Mouse (Mus musculus) midbrain, embryonic 11.5 days (tissue): ENCODE data around the gene Bpifa5. TPM values are rescaled to one million over a fixed set of nuclear protein-coding genes. Genes with fewer than 3 reads are reported as not detected.

Source experiments
- ATAC-seq: fragments of 200-750 bp; cut with Nextera tagmentation; 2 replicates; pipeline ENCODE4 v1.8.0; 2017; ENCODE audit warnings: moderate TSS enrichment, moderate library complexity; ENCODE audit not compliant: low FRiP score
- DNase-seq: peaks from one replicate; pipeline ENCODE4 v3.0.0; 2015; ENCODE audit warnings: low spot score; ENCODE audit errors: missing footprints
- H3K27ac ChIP-seq: fragments of 300-500 bp; sonication (generic); 2 replicates; pipeline ENCODE4 v1.5.1; 2014; ENCODE audit warnings: low read depth, low read length
- H3K27me3 ChIP-seq: fragments of 300-500 bp; sonication (generic); 2 replicates; pipeline ENCODE4 v1.6.1; 2014; ENCODE audit warnings: mild to moderate bottlenecking, low read length, moderate library complexity, mixed read lengths; ENCODE audit not compliant: control insufficient read depth, insufficient read depth
- H3K36me3 ChIP-seq: fragments of 300-500 bp; sonication (generic); 2 replicates; pipeline ENCODE4 v1.6.1; 2014; ENCODE audit warnings: mild to moderate bottlenecking, low read length, moderate library complexity, mixed read lengths; ENCODE audit not compliant: control insufficient read depth, insufficient read depth
- H3K4me1 ChIP-seq: fragments of 300-500 bp; sonication (generic); 2 replicates; pipeline ENCODE4 v1.6.1; 2014; ENCODE audit warnings: low read length; ENCODE audit not compliant: control insufficient read depth, insufficient read depth
- H3K4me2 ChIP-seq: fragments of 300-500 bp; sonication (generic); 2 replicates; pipeline ENCODE4 v1.6.1; 2014; ENCODE audit warnings: mild to moderate bottlenecking, moderate library complexity
- H3K4me3 ChIP-seq: fragments of 300-500 bp; sonication (generic); 2 replicates; pipeline ENCODE4 v1.5.1; 2014; ENCODE audit warnings: low read depth, low read length
- H3K9ac ChIP-seq: fragments of 300-500 bp; sonication (generic); 2 replicates; pipeline ENCODE4 v1.6.1; 2014; ENCODE audit warnings: low read length
- H3K9me3 ChIP-seq: fragments of 300-500 bp; sonication (generic); 2 replicates; pipeline ENCODE4 v1.6.1; 2016; ENCODE audit warnings: low read length; ENCODE audit not compliant: control insufficient read depth
- WGBS: fragments of 180-500 bp; shearing (Covaris S2); extraction: QIAGEN DNeasy Blood & Tissue Kit; methylation state at CpG from one replicate; pipeline ENCODE4 v1.1.7; 2014; 5-methylcytosine and 5-hydroxymethylcytosine counted together
- polyA plus RNA-seq: library from polyadenylated mRNA; unstranded; fragments of >200 nt; fragmentation: Nextera tagmentation; extraction: Ambion mirVana; gene quantifications from 2 replicates; pipeline ENCODE4 v1.2.1, GENCODE M21; 2014

The Bpifa5 gene
- polyA plus RNA-seq, 1 experiment from 2014 or later = not detected

GRCm38 (mm10) chr2:154192141-154192540 is 29.7 kb downstream of the Bpifa5 start:
- Histone ChIP-seq H3K36me3 (no peaks in the 10 kb centered on the region), H3K9ac (no peak overlapping the region), H3K27me3 (no peaks in the 10 kb centered on the region), H3K4me1 (no peaks in the 10 kb centered on the region), H3K9me3 (no peaks in the 10 kb centered on the region), H3K4me2 (no peak overlapping the region), H3K4me3 (no peak overlapping the region), H3K27ac (no peak overlapping the region)
- 73% methylated on average over 2 of the region's 2 CpGs for WGBS
- DNase-seq (no peak), ATAC-seq (no peak)

DNA sequence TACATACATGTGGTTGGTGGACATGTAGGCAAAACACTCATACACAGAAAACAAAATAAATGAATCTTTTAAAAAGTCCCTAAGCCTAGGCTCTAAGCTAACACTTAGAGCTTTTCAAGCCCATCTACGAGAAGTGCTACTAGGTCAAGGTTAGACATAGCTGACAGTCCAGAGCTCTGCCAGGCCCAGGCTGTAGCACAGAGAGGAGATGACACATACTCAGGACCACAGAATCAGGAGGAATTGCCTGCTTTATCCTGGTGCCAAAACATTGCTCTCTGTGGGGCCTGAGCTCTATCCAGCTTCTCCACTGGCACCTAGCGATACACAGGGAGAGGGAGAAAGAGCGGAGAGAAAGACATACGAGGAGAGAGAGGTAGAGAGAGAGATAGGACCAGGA is 30.7 kb downstream of the Bpifa5 start:
- Histone ChIP-seq H3K9ac (no peak overlapping the region), H3K36me3 (no peaks in the 10 kb centered on the region), H3K9me3 (no peaks in the 10 kb centered on the region), H3K4me1 (no peaks in the 10 kb centered on the region), H3K4me2 (no peak overlapping the region), H3K27me3 (no peaks in the 10 kb centered on the region), H3K4me3 (no peak overlapping the region), H3K27ac (no peak overlapping the region)
- no peak for DNase-seq
- WGBS = 91% methylated on average over 4 of the region's 4 CpGs
- no peak for ATAC-seq

- Histone ChIP-seq H3K4me1 (no peaks in the 10 kb centered on the region), H3K9ac (no peak overlapping the region), H3K4me2 (no peak overlapping the region), H3K27me3 (no peaks in the 10 kb centered on the region), H3K9me3 (no peaks in the 10 kb centered on the region), H3K4me3 (no peak overlapping the region), H3K27ac (no peak overlapping the region), H3K36me3 (no peaks in the 10 kb centered on the region)
- 65% methylated on average over 5 of the region's 5 CpGs for WGBS
- no peak for DNase-seq
- ATAC-seq = no peak
Observed at GRCm38 (mm10) chr2:154193994-154194504, 31.6 kb downstream of the Bpifa5 start.

- Histone ChIP-seq H3K9me3 (no peaks in the 10 kb centered on the region), H3K27ac (no peak overlapping the region), H3K4me2 (no peak overlapping the region), H3K9ac (no peak overlapping the region), H3K27me3 (no peaks in the 10 kb centered on the region), H3K4me1 (no peaks in the 10 kb centered on the region), H3K4me3 (no peak overlapping the region), H3K36me3 (no peaks in the 10 kb centered on the region)
- WGBS = 84% methylated on average over 9 of the region's 9 CpGs
- ATAC-seq (no peak), DNase-seq (no peak)
Observed at GRCm38 (mm10) chr2:154197036-154197435, 34.6 kb downstream of the Bpifa5 start.

DNA sequence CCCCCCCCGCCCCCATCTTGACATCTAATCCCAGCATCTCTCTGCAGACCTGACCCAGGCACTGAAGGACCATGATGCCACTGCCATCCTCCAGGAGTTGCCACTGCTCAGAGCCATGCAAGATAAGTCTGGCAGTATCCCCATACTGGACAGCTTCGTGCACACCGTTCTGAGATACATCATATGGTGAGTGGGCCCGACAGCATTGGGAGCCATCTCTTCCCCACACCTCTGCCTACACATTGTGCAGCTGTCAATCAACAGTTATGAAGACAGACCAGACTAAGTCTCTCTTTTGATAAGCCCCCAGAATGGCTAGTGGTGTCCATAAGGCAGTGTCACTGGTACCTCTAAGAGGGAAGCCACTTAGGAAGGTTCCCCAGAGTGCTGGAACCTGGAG is 42.2 kb downstream of the Bpifa5 start:
- ATAC-seq = no peak
- no peaks in the 10 kb centered on the region for H3K9me3 ChIP-seq
- no peak overlapping the region for H3K4me2 ChIP-seq
- H3K36me3 ChIP-seq = no peaks in the 10 kb centered on the region
- 83% methylated on average over 4 of the region's 4 CpGs for WGBS
- no peak overlapping the region for H3K9ac ChIP-seq
- H3K27ac ChIP-seq = no peak overlapping the region
- H3K4me3 ChIP-seq = no peak overlapping the region
- no peaks in the 10 kb centered on the region for H3K4me1 ChIP-seq
- no peaks in the 10 kb centered on the region for H3K27me3 ChIP-seq
- DNase-seq = no peak

DNA sequence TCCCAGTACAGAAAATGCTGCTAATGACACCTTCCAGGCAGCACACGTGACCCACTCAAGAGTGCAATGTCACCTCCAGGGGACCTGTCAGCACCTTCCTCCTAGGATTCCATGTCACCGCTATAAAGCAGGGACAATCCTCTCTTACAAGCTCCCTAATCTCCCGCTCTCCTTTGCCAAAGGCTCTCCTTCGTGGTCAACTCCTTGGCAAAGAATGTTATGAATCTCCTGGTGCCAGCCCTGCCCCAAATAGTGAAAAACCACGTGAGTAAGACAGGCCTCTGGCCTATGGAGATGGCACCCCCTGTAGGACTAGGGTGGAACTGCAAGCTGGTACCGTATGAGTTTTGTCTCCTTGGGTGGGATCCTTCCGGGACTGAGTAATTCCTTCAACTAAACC is 44.5 kb downstream of the Bpifa5 start:
- Histone ChIP-seq H3K36me3 (no peaks in the 10 kb centered on the region), H3K4me2 (no peak overlapping the region)
- WGBS = 63% methylated on average over 7 of the region's 7 CpGs

DNA sequence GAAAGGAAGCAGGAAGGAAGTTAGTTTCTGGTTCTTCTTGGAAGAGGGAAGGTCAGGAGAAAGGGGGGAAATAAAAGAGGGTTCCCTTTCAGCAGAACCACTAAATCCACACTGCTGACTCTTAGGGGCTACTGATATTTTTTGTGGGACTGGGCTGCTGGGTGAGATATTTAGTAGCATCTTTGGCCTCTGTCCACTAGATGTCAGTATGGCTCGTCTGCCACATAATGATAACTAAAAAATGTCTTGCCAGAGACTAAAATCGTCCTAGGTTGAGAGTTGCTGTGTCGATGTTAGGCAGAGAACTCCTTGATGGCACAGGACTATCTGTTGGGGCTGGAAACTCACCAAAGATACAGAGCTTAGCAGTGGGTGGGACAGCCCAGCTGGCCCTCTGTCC is 46.7 kb downstream of the Bpifa5 start:
- H3K9me3 ChIP-seq = no peaks in the 10 kb centered on the region
- no peaks in the 10 kb centered on the region for H3K27me3 ChIP-seq
- no peak overlapping the region for H3K4me3 ChIP-seq
- no peak overlapping the region for H3K4me2 ChIP-seq
- DNase-seq (peak; percentile 88), ATAC-seq (no peak)
- 20% methylated on average over 3 of the region's 3 CpGs for WGBS
- H3K36me3 ChIP-seq = no peaks in the 10 kb centered on the region
- H3K4me1 ChIP-seq = no peaks in the 10 kb centered on the region
- H3K27ac ChIP-seq = no peak overlapping the region
- H3K9ac ChIP-seq = no peak overlapping the region

More for the DNA sequence above, 44.5 kb downstream of the Bpifa5 start:
- Histone ChIP-seq H3K4me3 (no peak overlapping the region), H3K9me3 (no peaks in the 10 kb centered on the region), H3K27me3 (no peaks in the 10 kb centered on the region), H3K27ac (no peak overlapping the region), H3K9ac (no peak overlapping the region), H3K4me1 (no peaks in the 10 kb centered on the region)
- no peak for ATAC-seq
- DNase-seq = peak; percentile 91

- Histone ChIP-seq H3K27ac (no peak overlapping the region), H3K4me1 (no peaks in the 10 kb centered on the region), H3K36me3 (no peaks in the 10 kb centered on the region), H3K4me3 (no peak overlapping the region), H3K9me3 (no peaks in the 10 kb centered on the region), H3K9ac (no peak overlapping the region), H3K27me3 (no peaks in the 10 kb centered on the region), H3K4me2 (no peak overlapping the region)
- WGBS = 30% methylated on average over 1 of the region's 1 CpGs
- DNase-seq (peak; percentile 67), ATAC-seq (no peak)
Observed at GRCm38 (mm10) chr2:154211121-154211520, 48.7 kb downstream of the Bpifa5 start.

DNA sequence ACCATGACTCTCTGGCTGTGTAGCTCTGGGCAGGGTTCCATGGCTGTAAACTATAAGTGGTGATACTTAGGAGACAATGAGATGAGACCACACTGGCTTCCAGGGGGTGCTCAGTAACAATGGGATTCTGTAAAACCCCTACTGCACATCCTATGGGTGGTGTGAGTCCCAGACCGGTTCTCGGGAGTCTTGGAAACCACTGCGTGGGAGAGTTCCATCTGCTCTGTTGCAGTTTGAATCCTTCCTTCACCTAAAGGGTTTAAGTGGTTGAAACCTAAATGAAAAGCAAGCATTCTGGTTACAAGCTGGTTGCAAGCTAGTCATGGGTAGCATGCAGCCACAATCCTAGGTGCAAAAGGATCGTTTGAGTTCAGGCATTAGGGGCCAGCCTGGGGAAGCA is 49.5 kb downstream of the Bpifa5 start:
- H3K4me1 ChIP-seq = no peaks in the 10 kb centered on the region
- H3K36me3 ChIP-seq = no peaks in the 10 kb centered on the region
- H3K27ac ChIP-seq = no peak overlapping the region
- H3K9me3 ChIP-seq = no peaks in the 10 kb centered on the region
- H3K9ac ChIP-seq = no peak overlapping the region
- ATAC-seq (no peak), DNase-seq (peak; percentile 21)
- no peak overlapping the region for H3K4me2 ChIP-seq
- no peak overlapping the region for H3K4me3 ChIP-seq
- WGBS = 84% methylated on average over 4 of the region's 4 CpGs
- no peaks in the 10 kb centered on the region for H3K27me3 ChIP-seq

DNA sequence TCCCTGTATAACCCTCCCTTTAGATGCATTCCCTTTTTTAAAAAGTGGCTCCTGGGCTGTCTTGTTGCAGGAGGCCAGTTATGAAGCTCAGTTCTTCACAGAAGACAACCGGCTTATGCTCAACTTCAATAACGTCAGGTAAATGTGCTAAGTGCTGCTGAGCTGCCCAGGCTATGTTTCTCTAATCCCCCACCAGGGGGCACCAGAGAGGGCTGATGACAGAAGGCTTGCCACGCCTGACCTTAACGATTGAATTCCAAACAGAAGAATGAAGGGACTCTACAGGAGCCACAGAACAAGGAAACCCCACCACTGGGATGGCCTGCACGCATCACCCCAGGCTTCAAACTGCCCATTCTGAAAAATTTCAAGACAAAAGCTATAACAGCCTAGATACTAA is 52.8 kb downstream of the Bpifa5 start:
- H3K36me3 ChIP-seq = no peaks in the 10 kb centered on the region
- DNase-seq = peak; percentile 93
- H3K4me3 ChIP-seq = no peak overlapping the region
- H3K27ac ChIP-seq = no peak overlapping the region
- no peak for ATAC-seq
- H3K9me3 ChIP-seq = no peaks in the 10 kb centered on the region
- no peaks in the 10 kb centered on the region for H3K27me3 ChIP-seq
- no peaks in the 10 kb centered on the region for H3K4me1 ChIP-seq
- H3K9ac ChIP-seq = no peak overlapping the region
- 20% methylated on average over 5 of the region's 5 CpGs for WGBS
- no peak overlapping the region for H3K4me2 ChIP-seq
